Mouse (Mus musculus): ENCODE measurements at regions not wholly inside any gene's neighbourhood (a gene's known extent, or its start where the extent isn't known, plus 50 kb on each side); places are given as distances from the start of the nearest gene placed in this dataset.

DNA sequence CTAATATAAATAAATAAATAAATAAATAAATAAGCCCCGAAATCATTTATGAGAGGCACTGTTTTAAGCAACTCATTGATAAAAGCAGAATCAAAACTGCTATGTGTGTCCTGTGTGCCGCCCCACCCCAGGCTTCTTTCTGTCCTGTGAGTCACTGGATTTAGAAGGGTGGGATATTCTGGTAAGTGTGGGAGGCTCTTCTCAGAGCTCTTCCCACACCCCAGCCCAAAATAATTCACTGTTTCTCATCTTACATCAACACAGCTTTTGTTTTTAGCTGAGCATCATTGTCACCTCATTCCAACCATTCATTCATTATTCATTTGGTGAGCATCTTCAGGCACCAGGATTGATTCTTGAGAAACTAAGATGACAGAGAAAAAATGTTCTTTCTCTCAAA lies 118.4 kb downstream of the Barx2 start:
- no peak for DNase-seq (ENCODE audit: low spot score in 2 of 2)

DNA sequence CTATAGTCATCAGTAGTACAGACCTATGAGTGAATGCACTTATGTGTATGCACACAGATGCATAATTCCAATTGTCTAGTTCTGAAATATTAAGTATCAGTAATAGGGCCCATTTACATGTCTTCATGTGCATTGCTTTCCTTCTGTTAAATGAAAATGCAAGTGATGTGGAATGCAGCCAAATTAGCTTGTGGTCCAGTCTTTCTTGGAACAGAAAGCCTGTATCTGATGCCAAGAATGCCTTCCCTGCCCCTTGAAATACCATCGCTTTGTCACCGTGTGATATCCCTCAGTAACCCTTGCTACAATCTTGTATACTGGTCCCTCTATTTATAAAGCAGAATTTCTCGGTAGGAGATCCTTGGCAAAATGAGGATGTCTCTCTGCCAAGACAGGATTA lies 137.3 kb downstream of the Barx2 start:
- DNase-seq (ENCODE audit: low spot score in 2 of 2), result no peak

DNA sequence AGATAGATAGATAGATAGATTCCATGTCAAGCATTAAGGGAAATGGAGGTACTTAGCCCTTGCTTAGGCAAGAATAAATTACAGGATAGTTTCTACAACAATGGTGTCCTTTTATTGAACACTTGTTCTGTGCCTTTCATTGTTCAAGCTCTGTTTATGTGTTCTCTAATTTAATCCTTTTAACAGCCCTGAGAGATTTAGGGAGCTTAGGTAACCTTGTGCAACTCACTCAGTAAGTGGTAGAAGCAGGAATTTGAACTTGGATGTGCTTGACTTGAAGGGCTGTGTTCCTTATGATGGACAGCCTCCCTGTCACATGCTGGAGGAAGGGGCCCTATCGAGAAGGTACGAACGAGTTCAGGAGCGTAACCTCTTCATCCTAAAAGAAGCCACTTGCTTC lies 147.9 kb downstream of the Barx2 start:
- no peak for DNase-seq (ENCODE audit: low spot score in 2 of 2)

DNA sequence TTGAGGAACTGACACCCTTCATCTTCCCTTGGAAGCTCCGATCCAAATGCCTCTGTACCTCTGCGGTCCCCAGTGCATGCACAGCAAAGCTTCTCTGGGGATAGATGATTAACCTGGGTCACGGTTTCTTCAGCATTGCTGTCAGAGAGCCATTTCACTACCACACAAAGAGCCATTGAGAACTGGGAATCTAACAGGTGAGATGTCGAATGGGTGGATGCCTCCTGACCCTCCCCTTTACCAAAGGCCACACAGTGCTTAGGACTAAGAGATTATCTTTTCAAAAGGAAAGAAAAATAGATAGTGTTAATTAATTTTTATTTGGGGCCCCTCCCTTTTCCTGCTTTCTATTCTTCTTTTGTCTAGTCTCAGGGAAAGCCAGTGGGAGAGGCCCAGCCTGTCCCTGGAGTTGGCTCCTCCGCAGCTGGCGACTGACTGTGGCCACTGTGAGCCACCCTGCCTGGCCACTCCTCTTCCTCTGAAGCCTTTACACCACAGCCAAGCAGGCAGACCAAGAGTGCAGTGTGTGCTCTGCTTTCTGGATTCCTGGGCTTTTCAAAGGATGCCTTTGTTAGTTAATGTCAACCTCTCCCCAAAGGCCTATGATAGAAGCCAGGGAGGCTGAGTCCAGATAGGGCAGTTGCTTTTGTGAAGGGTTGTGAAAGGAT lies 155.2 kb downstream of the Barx2 start:
- no peak for DNase-seq (ENCODE audit: low spot score in 2 of 2)

DNA sequence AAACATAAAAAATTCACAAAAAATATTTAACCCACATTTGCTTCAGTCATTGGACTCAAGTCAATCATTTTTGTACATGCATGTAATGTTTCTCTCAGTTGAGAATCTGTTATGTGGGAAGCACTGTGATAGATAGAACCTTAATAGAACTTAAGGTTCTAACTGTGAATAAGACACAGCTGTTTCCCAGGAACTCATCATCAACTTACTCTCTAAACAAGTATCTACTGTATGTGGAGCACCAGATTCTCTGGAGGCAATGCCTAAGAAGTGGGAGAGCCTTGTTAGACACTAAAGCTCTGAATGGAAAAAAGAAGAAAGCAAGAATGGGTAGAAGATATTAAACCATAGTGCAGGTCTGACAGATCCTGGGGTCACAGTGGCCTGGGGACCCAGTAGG lies 182.8 kb downstream of the Barx2 start:
- DNase-seq (ENCODE audit: low spot score in 2 of 2), result no peak

DNA sequence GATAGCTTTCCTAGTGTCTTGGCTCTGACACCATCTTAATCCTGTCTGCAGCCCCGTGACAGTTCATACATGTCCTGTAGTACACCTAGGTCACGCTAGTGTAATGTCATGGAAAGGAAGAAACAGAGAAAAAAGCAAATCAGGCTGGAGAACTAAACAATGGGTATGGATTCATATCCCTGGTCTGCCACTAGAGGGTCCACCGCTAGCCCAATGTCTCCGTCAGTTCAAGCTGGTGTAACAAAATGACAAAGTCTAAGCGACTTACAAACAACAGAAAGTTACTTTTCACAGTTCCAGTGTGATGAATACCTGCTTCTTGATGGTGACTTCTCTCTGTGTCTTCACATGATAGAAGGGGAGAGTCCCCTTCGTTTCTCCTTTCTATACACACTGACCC lies 194.0 kb downstream of the Barx2 start:
- DNase-seq (ENCODE audit: low spot score in 2 of 2), result no peak

DNA sequence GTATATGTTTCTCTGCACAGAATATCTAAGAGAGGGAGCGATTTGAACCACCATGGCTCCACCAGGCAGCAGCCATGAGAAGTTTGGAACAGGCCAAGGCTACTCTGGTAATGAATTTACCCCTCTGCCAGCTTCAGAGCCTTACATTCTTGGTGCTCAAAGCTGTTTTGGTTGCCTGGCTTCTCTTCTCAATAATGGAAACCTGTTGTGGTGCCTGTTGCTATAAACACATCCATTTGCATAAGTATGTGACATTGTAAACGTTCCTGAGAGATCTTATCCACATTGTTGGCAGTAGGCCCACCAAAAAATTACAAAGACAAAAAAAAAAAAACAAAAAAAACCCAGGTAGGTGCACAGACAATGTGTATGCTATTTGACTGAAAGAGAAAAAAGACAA lies 203.2 kb downstream of the Barx2 start:
- DNase-seq (ENCODE audit: low spot score in 2 of 2), result no peak

DNA sequence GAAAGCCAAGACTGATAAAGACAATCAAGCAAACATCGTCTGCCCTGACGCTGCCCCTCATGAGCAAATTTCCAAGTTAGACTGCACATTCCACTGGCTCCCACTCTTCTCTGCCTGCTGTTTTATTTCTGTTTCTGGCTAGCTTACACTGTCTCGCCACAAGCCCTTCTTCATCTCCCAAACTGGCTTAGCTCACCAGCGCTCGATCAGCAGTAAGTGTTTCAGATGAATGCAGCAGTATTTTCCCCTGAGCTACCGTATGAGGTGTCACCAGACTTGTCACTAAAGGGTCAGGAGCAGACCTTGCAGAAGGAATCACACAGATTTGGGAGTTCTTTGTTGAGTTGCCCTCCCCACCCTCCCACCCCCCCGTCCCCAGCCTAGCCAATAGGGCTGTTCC lies 206.6 kb downstream of the Barx2 start:
- no peak for DNase-seq (ENCODE audit: low spot score in 2 of 2)

DNA sequence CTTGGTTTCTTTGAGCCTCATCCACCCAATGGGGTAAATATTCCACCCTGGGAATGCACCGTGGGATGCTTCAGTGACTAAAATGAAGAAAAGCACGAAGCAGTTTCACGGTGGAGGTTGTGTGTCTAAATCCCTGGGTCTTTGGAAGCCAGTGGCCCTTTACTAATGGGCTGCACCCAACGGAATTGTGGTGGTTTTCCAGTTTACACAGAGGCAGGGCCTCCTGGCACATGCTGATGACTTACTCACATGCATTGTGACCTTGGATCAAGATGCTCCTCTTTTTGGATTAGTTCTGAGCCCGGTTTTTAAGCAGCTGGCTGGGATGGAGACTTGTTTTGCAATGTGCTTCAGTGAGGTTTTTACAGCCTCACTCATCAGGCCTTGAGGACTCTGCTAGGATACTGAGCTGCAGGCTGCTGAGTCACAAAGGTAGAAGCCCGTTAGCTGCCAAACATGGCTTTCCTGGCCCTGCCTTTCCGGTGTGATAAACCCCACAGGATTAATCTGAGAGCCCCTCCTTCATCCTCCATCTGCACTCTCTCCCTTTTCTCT lies 222.3 kb downstream of the Barx2 start:
- DNase-seq (ENCODE audit: low spot score in 2 of 2), result no peak

DNA sequence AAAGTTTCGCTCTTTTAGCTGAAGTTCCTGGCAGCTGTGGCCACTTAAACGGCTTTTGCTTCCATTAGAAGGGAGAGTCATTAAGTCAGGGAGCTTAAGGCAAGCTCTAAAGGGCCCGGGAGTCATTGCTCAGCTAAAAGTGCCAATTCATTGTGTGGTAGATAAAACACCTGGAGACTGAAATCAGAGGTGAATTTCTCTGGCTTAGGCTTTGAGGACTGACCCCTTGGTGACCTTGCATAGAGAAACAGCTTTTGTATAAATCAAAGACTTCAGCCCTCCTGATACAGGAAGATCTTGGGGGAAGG lies 224.1 kb upstream of the Tmem45b start:
- DNase-seq (ENCODE audit: low spot score in 2 of 2), result no peak

DNA sequence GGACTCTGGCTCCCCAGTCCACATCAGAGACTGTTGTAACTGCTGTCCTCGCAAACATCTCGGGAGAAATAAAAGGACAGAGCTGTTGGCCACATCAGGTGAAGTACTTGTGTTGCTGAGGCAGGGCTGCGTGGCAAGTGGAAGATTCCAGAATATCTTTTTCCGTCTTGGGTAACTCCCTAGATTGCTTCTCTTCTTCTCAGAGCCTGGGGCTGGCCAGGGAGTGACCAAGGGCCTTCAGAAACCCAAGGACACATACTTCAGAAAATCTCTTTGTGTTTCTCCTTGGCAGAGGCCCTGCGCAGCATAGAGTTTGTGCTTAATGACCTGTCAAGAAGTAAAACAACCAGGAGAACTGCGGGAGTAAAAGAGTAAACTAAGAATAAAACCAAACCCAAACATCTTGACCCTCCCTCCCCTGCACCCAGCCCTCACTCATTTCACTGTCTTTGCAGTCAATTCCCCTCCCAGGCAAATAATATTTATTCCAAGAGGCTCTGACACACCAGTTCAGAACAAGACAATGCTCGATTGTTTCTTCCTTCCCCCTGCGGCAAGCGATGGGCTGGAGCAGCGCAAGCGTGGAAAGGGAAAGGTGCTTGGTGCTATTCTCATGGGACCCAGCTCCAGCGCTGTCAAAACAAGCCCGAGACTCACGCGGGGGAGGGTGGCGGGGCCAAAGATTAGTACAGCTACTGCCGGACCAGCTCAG lies 223.6 kb upstream of the Tmem45b start:
- no peak for DNase-seq (ENCODE audit: low spot score in 2 of 2)

DNA sequence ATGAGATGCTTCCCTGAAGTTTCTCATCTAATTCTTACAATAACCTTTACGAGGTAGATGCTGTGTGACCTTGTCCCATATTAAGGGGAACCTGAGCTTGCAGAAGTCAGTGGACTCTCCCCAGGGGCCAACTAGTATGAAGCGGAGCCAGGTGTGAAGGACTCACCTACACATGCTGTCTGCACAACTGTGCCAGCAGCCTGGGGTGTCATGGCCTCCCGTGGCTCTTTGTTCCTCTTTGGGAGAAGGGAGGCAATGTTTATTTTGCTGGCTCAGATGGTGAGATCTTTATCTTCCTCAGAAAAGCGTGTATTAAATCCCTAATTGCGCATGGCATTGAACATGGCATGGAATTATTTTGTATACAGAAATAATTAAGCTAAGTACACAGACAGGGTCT lies 222.2 kb upstream of the Tmem45b start:
- no peak for DNase-seq (ENCODE audit: low spot score in 2 of 2)

DNA sequence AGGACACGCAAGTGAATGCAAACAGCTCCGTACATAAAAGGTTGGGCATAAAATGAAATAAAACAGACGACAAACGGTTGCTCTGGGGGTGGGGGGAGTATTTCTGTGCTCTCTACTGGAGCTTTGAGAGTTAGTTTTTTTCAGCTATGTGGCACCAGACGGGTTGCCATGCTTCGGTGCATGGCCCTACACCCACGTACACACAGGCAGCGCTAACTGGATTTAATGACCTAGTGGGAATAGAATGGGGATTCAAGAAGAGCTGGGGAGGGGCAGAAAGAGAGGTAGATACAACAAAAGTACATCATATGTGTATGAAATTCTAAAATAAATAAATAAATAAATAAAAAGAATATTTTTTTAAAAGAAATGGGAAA lies 220.5 kb upstream of the Tmem45b start:
- no peak for DNase-seq (ENCODE audit: low spot score in 2 of 2)

DNA sequence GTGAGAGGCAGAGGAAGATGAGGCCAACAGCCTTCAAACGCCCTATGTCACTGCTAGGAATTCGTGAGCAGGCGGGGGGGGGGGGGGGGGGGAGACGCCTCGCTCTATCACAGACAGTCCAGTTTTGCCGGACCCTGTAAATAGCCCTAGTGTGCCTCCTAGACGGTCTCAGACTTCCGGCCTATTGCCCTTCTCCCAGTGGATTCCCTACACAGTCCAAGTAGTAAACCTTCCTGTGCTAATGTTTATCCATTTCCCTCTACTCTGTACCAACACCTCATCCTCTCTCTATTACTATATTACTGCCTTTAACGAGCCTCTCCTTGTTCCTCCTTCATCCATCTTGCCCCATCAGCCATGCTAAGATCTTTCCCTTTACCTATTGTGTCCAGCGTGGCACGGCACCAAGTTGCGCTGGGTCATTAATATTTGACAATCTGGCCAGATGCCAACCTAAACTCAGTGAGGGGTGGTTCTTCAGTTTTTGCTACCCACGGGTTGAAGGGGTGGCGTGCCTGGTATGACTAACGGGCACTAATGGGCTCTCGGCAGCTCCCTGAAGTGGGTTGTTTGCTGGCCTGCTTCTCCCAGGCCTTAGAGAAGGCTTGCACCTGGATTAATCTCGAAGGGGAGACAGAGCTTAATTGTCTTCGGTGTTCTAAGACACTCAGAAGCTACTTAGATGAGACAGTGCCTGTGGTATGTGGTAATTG lies 220.0 kb upstream of the Tmem45b start:
- no peak for DNase-seq (ENCODE audit: low spot score in 2 of 2)

DNA sequence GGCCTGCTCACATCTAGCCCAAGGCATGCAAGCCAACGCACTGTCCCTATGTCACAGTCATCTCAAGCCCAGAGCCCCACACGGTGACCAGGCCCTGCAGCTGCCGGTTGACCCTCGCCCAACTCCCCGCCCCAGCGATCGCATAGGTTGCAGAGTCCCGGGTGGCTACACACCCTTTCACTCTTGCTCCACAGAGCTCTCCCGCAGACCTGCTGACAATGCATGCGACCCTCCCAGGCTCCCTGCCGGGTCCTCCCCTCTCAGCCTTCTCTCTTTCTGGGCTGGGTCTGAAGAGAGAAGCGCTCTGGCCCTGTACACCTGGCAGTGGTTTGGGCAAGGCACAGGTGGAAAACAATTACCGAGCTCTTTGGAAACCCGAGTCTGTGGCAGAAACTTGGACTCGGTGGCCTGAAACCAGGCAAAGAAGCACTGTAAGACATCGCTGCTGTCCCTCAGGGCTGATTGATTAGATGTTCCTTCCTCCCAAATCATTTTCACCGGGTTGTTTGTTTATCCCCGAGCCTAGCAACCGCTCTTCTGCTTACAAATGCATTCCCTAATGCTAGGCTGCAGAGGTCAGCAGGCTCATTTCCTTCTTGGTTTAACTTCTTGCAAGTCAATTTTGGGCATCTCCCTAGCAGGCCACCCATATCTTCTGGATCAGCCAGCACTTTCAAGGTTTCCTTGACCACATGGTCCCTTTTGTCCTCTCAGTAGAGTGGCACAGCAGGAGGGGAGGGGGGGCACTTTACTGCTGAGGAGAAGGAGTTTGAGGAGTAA lies 219.2 kb upstream of the Tmem45b start:
- no peak for DNase-seq (ENCODE audit: low spot score in 2 of 2)

DNA sequence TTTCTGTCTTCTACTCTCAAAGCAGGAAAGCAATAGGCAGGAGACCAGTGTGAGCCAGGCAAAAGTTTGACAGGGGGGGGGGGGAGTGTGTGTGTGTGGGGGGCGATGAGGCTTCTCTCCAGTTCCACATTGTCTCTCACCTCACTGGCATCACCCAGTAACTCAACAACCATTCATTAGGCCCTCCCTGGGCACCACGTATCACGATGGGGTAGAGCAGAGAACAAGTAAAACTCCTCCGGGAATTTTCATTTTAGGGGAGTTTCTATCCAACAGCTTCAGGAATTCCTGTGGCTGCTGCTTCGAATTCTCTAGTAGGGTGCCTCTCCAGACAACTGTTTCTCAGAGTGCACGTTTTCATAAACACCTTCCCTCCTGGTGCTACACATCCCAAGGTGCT lies 218.6 kb upstream of the Tmem45b start:
- no peak for DNase-seq (ENCODE audit: low spot score in 2 of 2)

DNA sequence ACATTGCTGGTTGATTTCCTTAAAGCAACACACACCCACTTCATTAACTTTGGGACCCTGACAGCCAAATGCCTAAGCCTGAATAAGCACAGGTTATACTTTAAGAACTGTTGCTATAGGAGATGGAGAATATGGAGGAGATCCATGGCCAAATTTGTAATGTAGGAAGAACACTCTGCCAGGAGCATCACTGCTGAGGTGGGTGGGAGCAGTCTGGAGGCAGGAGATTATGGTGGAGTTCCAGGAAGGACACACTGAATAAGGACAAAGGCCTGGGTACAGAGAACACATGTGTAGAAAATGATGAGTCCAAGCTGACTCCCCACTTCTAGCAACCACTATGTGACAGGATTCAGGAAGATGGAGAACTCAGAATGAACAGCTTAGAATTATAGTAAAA lies 212.9 kb upstream of the Tmem45b start:
- DNase-seq (ENCODE audit: low spot score in 2 of 2), result no peak

DNA sequence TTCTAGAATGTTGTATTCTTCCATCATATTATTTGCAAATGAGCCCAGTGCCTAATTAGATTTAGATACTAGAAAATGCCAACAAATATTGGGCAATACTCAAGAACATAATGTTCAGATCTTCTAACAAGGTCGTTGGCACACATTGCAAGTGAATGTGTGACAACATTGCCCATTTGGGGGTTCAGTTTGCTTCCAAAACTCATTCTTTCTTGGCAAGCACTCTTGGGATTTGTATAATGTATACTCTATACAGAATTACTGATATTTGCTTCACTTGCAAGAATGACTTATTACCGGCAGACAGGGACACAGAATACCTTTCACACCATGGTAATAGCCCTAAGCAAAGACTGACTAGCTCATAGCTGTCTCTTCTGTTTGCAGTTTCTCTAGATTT lies 194.8 kb upstream of the Tmem45b start:
- no peak for DNase-seq (ENCODE audit: low spot score in 2 of 2)

DNA sequence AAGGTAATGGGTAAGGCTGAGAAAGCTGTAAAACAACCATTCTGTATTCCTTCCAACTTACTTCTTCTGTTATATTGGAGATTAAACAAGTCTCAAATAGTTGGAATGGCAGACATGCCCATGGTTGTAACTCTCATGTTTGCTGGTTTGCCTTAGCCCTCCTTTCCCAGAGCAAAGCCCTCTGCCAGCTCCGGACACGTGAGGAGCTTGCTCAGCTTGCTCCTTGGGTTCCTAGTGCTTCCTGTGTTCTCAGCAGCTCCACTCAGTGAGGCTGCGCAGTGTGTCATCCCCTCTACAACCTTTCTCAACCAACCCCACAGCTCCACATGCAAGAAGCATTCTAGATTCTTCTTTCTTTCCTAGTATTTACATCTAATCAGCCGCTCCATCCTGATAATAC lies 193.3 kb upstream of the Tmem45b start:
- no peak for DNase-seq (ENCODE audit: low spot score in 2 of 2)

DNA sequence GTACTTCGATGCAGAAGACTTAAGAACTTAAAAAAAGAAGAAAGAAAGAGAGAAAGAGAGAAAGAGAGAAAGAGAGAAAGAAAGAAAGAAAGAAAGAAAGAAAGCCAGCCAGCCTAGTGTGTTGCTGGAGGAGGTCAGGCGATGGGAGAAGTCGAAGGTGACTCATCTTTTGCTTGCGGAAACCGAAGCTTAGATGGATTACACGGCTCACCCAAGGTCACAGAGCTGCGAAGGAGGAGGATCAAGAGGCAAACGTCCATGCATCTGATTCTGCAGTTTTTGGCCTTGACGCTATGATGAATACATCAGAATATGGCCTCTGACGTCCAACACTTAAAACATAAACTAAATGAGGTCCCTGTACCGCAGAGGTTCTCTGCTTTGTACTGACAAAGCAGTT lies 192.4 kb upstream of the Tmem45b start:
- no peak for DNase-seq (ENCODE audit: low spot score in 2 of 2)

DNA sequence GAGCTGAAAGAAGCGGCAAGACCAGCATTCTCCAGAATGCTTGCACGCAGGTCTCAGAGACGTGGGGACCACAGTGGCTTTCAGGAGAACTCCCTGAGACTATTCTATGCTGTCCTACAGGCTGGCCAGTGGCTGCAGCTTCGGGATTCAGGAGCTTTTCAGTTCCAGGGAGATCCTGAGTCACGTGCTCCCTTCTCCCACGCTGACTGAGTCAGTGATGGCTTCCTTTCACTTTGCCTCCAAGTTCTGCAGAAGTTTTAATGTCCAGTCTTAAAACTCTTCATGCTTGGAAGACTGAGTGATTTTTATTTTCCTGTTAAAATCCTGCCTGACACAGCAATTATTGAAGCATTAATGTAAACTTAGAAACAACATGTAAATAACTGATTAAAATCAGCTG lies 190.5 kb upstream of the Tmem45b start:
- no peak for DNase-seq (ENCODE audit: low spot score in 2 of 2)

DNA sequence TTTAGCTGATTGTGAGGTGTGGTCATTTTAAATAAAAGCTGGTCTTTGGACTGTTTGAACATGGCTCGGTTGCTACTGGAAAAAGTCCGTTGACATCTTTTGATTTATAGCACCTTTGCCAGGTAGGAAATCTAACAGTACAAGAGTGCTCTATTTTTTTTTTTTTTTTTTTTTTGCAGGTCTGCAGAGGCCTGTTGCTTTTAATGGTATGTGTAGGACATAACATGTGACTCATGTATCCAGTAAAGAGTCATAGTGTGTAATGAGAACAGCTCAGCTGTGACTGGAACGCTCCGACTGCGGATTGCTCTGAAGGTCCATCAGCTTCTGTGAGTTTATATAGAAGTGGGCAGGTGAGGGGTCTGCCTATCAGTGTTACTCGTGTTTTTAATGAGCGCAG lies 190.0 kb upstream of the Tmem45b start:
- DNase-seq (ENCODE audit: low spot score in 2 of 2), result no peak

All from cerebellum, postnatal 4 days (tissue).